Mouse (Mus musculus): ENCODE measurements at regions not wholly inside any gene's neighbourhood (a gene's known extent, or its start where the extent isn't known, plus 50 kb on each side); places are given as distances from the start of the nearest gene placed in this dataset.

- TF ChIP-seq KAT2A (conservative IDR thresholded peaks at IDR 0.05; ENCODE audit: low read depth, low read length), result no peak
- no peak for TF ChIP-seq MAFK (IDR thresholded peaks at IDR 0.05; ENCODE audit: borderline replicate concordance, low read depth, low read length)
These were observed 54.4 kb upstream of the Olfm4 start for GRCm38 (mm10) chr14:79929451-79929850.
